Comparison of ENCODE assay signal across 8 mouse cellular contexts in the genomic region with DNA sequence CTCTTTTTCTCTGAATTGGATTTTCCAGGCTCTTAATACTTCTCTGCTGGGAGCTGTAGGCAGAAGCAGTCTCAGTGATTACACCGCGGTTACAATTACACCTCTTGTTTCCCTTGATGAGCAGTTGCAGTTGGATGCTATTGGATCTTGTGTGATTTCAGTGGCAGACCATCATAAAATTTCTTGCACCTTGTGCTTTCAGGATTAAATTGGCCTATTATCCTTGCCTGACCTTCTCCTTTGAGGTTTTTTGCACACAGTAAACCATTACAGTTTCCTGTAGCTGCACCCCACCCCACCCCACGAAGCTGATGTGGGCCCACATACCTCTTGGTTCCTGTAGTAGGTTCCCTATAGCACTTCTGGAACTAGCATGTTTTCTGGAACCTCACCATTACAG. TPM values are rescaled to one million over a fixed set of nuclear protein-coding genes. Genes with fewer than 3 reads are reported as not detected.
DNase-seq lines count a peak whose midpoint lies in the region; ATAC-seq and TF ChIP-seq lines count a peak whose summit lies in the region.

No protein-coding gene starts in this region.

- no peaks in the 10 kb centered on the region for H3K36me3 ChIP-seq in kidney, adult 2 months (ENCODE audit: control insufficient read depth, insufficient read depth, low read length)
- H3K36me3 ChIP-seq in hindbrain, embryonic 10.5 days: no peaks in the 10 kb centered on the region
- no peaks in the 10 kb centered on the region for H3K36me3 ChIP-seq in liver, embryonic 13.5 days

- WGBS in kidney, adult 2 months: 16% methylated on average over 3 of the region's 3 CpGs
- WGBS in hindbrain, embryonic 10.5 days: 23% methylated on average over 3 of the region's 3 CpGs
- 18% methylated on average over 3 of the region's 3 CpGs for WGBS in liver, embryonic 13.5 days (ENCODE audit: insufficient replicate concordance)

- no peak for TF ChIP-seq CTCF in kidney, adult 2 months (conservative IDR thresholded peaks at IDR 0.05; ENCODE audit: insufficient read depth, insufficient read length, low read depth, low read length)

- H3K4me1 ChIP-seq in kidney, adult 2 months (ENCODE audit: control insufficient read depth, insufficient read depth, low read length): peaks cover 5% of the 10 kb centered on the region; the same call in 1 of the 2 replicates
- H3K4me1 ChIP-seq in hindbrain, embryonic 10.5 days (replicated peaks): peaks cover 18% of the 10 kb centered on the region
- peaks cover 6% of the 10 kb centered on the region; the same call in 1 of the 2 replicates for H3K4me1 ChIP-seq in liver, embryonic 13.5 days (replicated peaks)

- peak overlapping the region; percentile 84 for H3K4me3 ChIP-seq in kidney, adult 2 months (ENCODE audit: insufficient read depth, low read depth, low read length)
- peak overlapping the region; percentile 74 for H3K4me3 ChIP-seq in hindbrain, embryonic 10.5 days
- no peak overlapping the region for H3K4me3 ChIP-seq in liver, embryonic 13.5 days (replicated peaks)

- ATAC-seq in liver, embryonic 13.5 days (ENCODE audit: low read depth): no peak
- ATAC-seq in neutrophil, adult 5-6 weeks (ENCODE audit: extremely low read depth, insufficient number of reproducible peaks, low FRiP score, poor library complexity, severe bottlenecking): 0 out of 2 replicates have a peak, but pooled peaks have one; percentile 14

- no peaks in the 10 kb centered on the region for H3K9me3 ChIP-seq in hindbrain, embryonic 10.5 days
- H3K9me3 ChIP-seq in liver, embryonic 13.5 days (replicated peaks): no peaks in the 10 kb centered on the region

- H3K4me2 ChIP-seq in liver, embryonic 13.5 days: peak overlapping the region; percentile 75

- peak; percentile 21 for DNase-seq in kidney, adult 2 months
- no peak for DNase-seq in kidney, adult 8-10 months
- DNase-seq in embryo, embryonic 9.5 days (ENCODE audit: extremely low spot score): peak; percentile 29
- DNase-seq in hindbrain, embryonic 10.5 days (ENCODE audit: low spot score): no peak
- DNase-seq in liver, embryonic 13.5 days: no peak
- no peak for DNase-seq in cerebellum, postnatal 10 days
- DNase-seq in ovary, adult 18-20 months (ENCODE audit: low spot score): no peak

- peak overlapping the region; percentile 89 for H3K27ac ChIP-seq in kidney, adult 2 months (ENCODE audit: insufficient read depth, low read depth, low read length)
- peak overlapping the region; percentile 91 for H3K27ac ChIP-seq in hindbrain, embryonic 10.5 days
- H3K27ac ChIP-seq in liver, embryonic 13.5 days: no peak overlapping the region

- H3K9ac ChIP-seq in liver, embryonic 13.5 days: no peak overlapping the region

- no peaks in the 10 kb centered on the region for H3K27me3 ChIP-seq in kidney, adult 2 months (replicated peaks; ENCODE audit: control insufficient read depth, insufficient read depth, low read length)
- peaks cover 10% of the 10 kb centered on the region for H3K27me3 ChIP-seq in hindbrain, embryonic 10.5 days (ENCODE audit: insufficient read depth, poor library complexity, severe bottlenecking)
- no peaks in the 10 kb centered on the region for H3K27me3 ChIP-seq in liver, embryonic 13.5 days

- no peak for TF ChIP-seq POLR2A in kidney, adult 2 months (IDR thresholded peaks at IDR 0.05; ENCODE audit: low read depth, low read length)

RNA-seq across cellular contexts. Expression of a gene that starts 2.0 kb away (rescaled TPM):
- polyA plus RNA-seq in kidney, adult 2 months (2012; rRNA removed): 70.4 and 85.6 TPM in 2 replicates
- polyA plus RNA-seq in hindbrain, embryonic 10.5 days (2016; fragmentation: Nextera tagmentation; extraction: Ambion mirVana): 134 and 137 TPM in 2 replicates
- 9.3 and 10.2 TPM in 2 replicates for polyA plus RNA-seq in liver, embryonic 13.5 days (2015; fragmentation: Nextera tagmentation; extraction: Ambion mirVana)
- 17.2 and 17.9 TPM in 2 replicates for total RNA-seq in neutrophil, adult 5-6 weeks (2017)

Comparison
In these comparisons a context has a peak if more than half of its experiments do, and no peak if none do; other contexts are left out.
1. DNase-seq: peak in kidney, adult 2 months (single experiment) and embryo, embryonic 9.5 days (single experiment); none in kidney, adult 8-10 months (0 of 2), hindbrain, embryonic 10.5 days (single experiment), liver, embryonic 13.5 days (single experiment), cerebellum, postnatal 10 days (0 of 2) and ovary, adult 18-20 months (single experiment).